Mouse (Mus musculus): Measurements from ENCODE around the gene Ifitm10. TPM values are rescaled to one million over a fixed set of nuclear protein-coding genes. Genes with fewer than 3 reads are reported as not detected.
A peak's percentile ranks its signal among the peaks of the same experiment; 100 is the strongest.

Ifitm10 gene
- polyA plus RNA-seq, 1 experiment, result 1.5 TPM

GRCm38 (mm10) chr7:142391609-142392008, 18.1 kb upstream of the Ifitm10 start:
- H3K27ac ChIP-seq (ENCODE audit: insufficient read depth, low read depth, low read length), result no peak overlapping the region
- 55% methylated on average over 4 of the region's 4 CpGs for whole genome bisulfite sequencing
- H3K36me3 ChIP-seq (ENCODE audit: control insufficient read depth, insufficient read depth, low read length), result no peaks in the 10 kb centered on the region
- H3K4me3 ChIP-seq (ENCODE audit: low read depth, low read length), result no peak overlapping the region
- TF ChIP-seq CTCF (IDR thresholded peaks at IDR 0.05; ENCODE audit: extremely low read depth, insufficient read length, insufficient replicate concordance, low read depth, low read length), result no peak
- no peak for TF ChIP-seq POLR2A (IDR thresholded peaks at IDR 0.05; ENCODE audit: low read depth, low read length)
- H3K27me3 ChIP-seq (ENCODE audit: control insufficient read depth, insufficient read depth, low read length), result no peaks in the 10 kb centered on the region
- H3K4me1 ChIP-seq (ENCODE audit: control insufficient read depth, insufficient read depth, insufficient read length, low read length), result peaks cover 8% of the 10 kb centered on the region; the same call in 1 of the 2 replicates

GRCm38 (mm10) chr7:142391108-142391507, 17.6 kb upstream of the Ifitm10 start:
- Histone ChIP-seq H3K4me1 (ENCODE audit: control insufficient read depth, insufficient read depth, insufficient read length, low read length) (peaks cover 13% of the 10 kb centered on the region; the same call in 1 of the 2 replicates), H3K27me3 (ENCODE audit: control insufficient read depth, insufficient read depth, low read length) (no peaks in the 10 kb centered on the region), H3K4me3 (ENCODE audit: low read depth, low read length) (no peak overlapping the region), H3K27ac (ENCODE audit: insufficient read depth, low read depth, low read length) (no peak overlapping the region), H3K36me3 (ENCODE audit: control insufficient read depth, insufficient read depth, low read length) (no peaks in the 10 kb centered on the region)
- TF ChIP-seq POLR2A (IDR thresholded peaks at IDR 0.05; ENCODE audit: low read depth, low read length), result no peak
- TF ChIP-seq CTCF (IDR thresholded peaks at IDR 0.05; ENCODE audit: extremely low read depth, insufficient read length, insufficient replicate concordance, low read depth, low read length), result no peak
- WGBS, result 64% methylated on average over 3 of the region's 3 CpGs

- no peak overlapping the region for H3K4me3 ChIP-seq (ENCODE audit: low read depth, low read length)
- H3K4me1 ChIP-seq (ENCODE audit: control insufficient read depth, insufficient read depth, insufficient read length, low read length), result peaks cover 19% of the 10 kb centered on the region; the same call in 1 of the 2 replicates
- H3K27me3 ChIP-seq (ENCODE audit: control insufficient read depth, insufficient read depth, low read length), result no peaks in the 10 kb centered on the region
- no peak for TF ChIP-seq POLR2A (IDR thresholded peaks at IDR 0.05; ENCODE audit: low read depth, low read length)
- no peak for TF ChIP-seq CTCF (IDR thresholded peaks at IDR 0.05; ENCODE audit: extremely low read depth, insufficient read length, insufficient replicate concordance, low read depth, low read length)
- H3K36me3 ChIP-seq (ENCODE audit: control insufficient read depth, insufficient read depth, low read length), result no peaks in the 10 kb centered on the region; the same call in 1 of the 2 replicates
- 77% methylated on average over 3 of the region's 3 CpGs for WGBS
- H3K27ac ChIP-seq (ENCODE audit: insufficient read depth, low read depth, low read length), result no peak overlapping the region
Measured at GRCm38 (mm10) chr7:142389961-142390650, 16.6 kb upstream of the Ifitm10 start.

- Histone ChIP-seq H3K4me3 (ENCODE audit: low read depth, low read length) (no peak overlapping the region), H3K36me3 (ENCODE audit: control insufficient read depth, insufficient read depth, low read length) (peaks cover 12% of the 10 kb centered on the region), H3K27ac (ENCODE audit: insufficient read depth, low read depth, low read length) (no peak overlapping the region), H3K4me1 (ENCODE audit: control insufficient read depth, insufficient read depth, insufficient read length, low read length) (peaks cover 17% of the 10 kb centered on the region; the same call in 1 of the 2 replicates), H3K27me3 (ENCODE audit: control insufficient read depth, insufficient read depth, low read length) (no peaks in the 10 kb centered on the region)
- 95% methylated on average over 2 of the region's 2 CpGs for WGBS
- TF ChIP-seq POLR2A (IDR thresholded peaks at IDR 0.05; ENCODE audit: low read depth, low read length) (no peak), CTCF (IDR thresholded peaks at IDR 0.05; ENCODE audit: extremely low read depth, insufficient read length, insufficient replicate concordance, low read depth, low read length) (no peak)
Measured at GRCm38 (mm10) chr7:142388740-142389139, 15.2 kb upstream of the Ifitm10 start.

GRCm38 (mm10) chr7:142388198-142388597, 14.6 kb upstream of the Ifitm10 start:
- peak overlapping the region; percentile 73 for H3K4me3 ChIP-seq (ENCODE audit: low read depth, low read length)
- peaks cover 18% of the 10 kb centered on the region for H3K36me3 ChIP-seq (ENCODE audit: control insufficient read depth, insufficient read depth, low read length)
- no peak overlapping the region for H3K27ac ChIP-seq (ENCODE audit: insufficient read depth, low read depth, low read length)
- 84% methylated on average over 1 of the region's 1 CpGs for WGBS
- TF ChIP-seq POLR2A (IDR thresholded peaks at IDR 0.05; ENCODE audit: low read depth, low read length) (no peak), CTCF (IDR thresholded peaks at IDR 0.05; ENCODE audit: extremely low read depth, insufficient read length, insufficient replicate concordance, low read depth, low read length) (no peak)
- H3K27me3 ChIP-seq (ENCODE audit: control insufficient read depth, insufficient read depth, low read length), result no peaks in the 10 kb centered on the region
- peaks cover 14% of the 10 kb centered on the region; the same call in 1 of the 2 replicates for H3K4me1 ChIP-seq (ENCODE audit: control insufficient read depth, insufficient read depth, insufficient read length, low read length)

GRCm38 (mm10) chr7:142387419-142388148, 14.0 kb upstream of the Ifitm10 start, which contains the start of gene Ctsd:
Ctsd (minus strand) TSS chr7:142388038.
- Histone ChIP-seq H3K27me3 (ENCODE audit: control insufficient read depth, insufficient read depth, low read length) (no peaks in the 10 kb centered on the region), H3K36me3 (ENCODE audit: control insufficient read depth, insufficient read depth, low read length) (peaks cover 24% of the 10 kb centered on the region), H3K4me3 (ENCODE audit: low read depth, low read length) (peak within 1 kb of the TSS; percentile 73), H3K4me1 (ENCODE audit: control insufficient read depth, insufficient read depth, insufficient read length, low read length) (peaks cover 14% of the 10 kb centered on the region; the same call in 1 of the 2 replicates), H3K27ac (ENCODE audit: insufficient read depth, low read depth, low read length) (peak within 1 kb of the TSS; percentile 45)
- WGBS, result under 1% methylated on average over 55 of the region's 55 CpGs
- no peak for TF ChIP-seq CTCF (IDR thresholded peaks at IDR 0.05; ENCODE audit: extremely low read depth, insufficient read length, insufficient replicate concordance, low read depth, low read length)
- TF ChIP-seq POLR2A (IDR thresholded peaks at IDR 0.05; ENCODE audit: low read depth, low read length), result peak; percentile 83; the same call in 1 of the 2 replicates

All from small intestine, adult 2 months (tissue).